In the genomic region with DNA sequence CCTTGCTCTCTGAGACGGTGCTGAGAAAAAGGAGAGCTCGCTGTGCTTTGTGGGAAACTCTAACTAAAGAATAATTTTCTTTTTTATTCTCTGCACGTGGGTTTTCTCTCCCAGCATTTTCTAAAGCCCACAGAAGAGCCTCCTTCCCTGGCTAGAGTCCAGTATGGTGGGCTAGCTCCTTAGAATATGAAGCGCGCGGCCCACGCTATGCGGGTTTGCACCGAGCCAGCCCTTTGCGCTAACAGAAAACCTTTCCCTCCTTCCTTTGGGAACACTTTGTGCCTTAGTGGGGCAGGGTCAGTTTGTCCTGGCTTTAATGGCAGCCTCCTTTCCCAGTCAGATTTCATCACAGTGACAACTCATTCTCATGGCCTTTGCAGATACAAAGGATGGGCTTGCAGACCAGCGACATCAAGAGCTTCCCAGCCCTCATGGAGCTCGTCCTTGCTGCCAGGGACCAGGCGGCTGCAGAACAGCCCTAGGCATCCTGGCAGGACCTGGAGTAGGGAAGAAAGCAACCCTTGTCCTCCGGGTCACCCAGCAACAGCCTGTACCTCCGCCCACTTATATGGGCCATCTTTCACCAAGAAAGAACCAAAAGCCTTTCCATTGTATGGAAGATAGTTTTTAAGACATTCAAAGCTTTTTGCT, we compare ENCODE assay signal across 30 mouse cellular contexts. TPM values are rescaled to one million over a fixed set of nuclear protein-coding genes. Genes with fewer than 3 reads are reported as not detected.
A peak's percentile ranks its signal among the peaks of the same experiment; 100 is the strongest.
DNase-seq lines count a peak whose midpoint lies in the region; ATAC-seq and TF ChIP-seq lines count a peak whose summit lies in the region.
"Had no signal": no experiment of that assay in that cellular context is flagged by ENCODE, and none has a peak within 500 bp of the region (broad histone marks: within the 10 kb centered on the region; RNA-seq: fewer than 3 reads in every experiment).

No protein-coding gene starts in this region.

- H3K9ac ChIP-seq in hindbrain, embryonic 16.5 days (ENCODE audit: low read depth, low read length): no peak overlapping the region
- no peak overlapping the region for H3K9ac ChIP-seq in hindbrain, embryonic 12.5 days
- H3K9ac ChIP-seq: forebrain, embryonic 12.5 days; limb, embryonic 15.5 days; liver, embryonic 13.5 days; midbrain, embryonic 13.5 days; stomach, embryonic 15.5 days had no signal

- no peaks in the 10 kb centered on the region for H3K27me3 ChIP-seq in hindbrain, embryonic 16.5 days (replicated peaks; ENCODE audit: control insufficient read depth, insufficient read depth, low read length)
- no peaks in the 10 kb centered on the region for H3K27me3 ChIP-seq in hindbrain, embryonic 12.5 days
- H3K27me3 ChIP-seq: forebrain, embryonic 12.5 days; limb, embryonic 15.5 days; liver, embryonic 13.5 days; megakaryocyte, embryonic 14.5 days; midbrain, embryonic 13.5 days; stomach, embryonic 15.5 days had no signal

- peak; percentile 79 for ATAC-seq in hindbrain, embryonic 16.5 days
- no peak for ATAC-seq in hindbrain, embryonic 12.5 days (ENCODE audit: low FRiP score)
- ATAC-seq: lung, postnatal 0 days; midbrain, embryonic 13.5 days had no signal

- 93% methylated on average over 15 of the region's 15 CpGs for WGBS in hindbrain, embryonic 16.5 days
- 94% methylated on average over 15 of the region's 15 CpGs for WGBS in hindbrain, embryonic 12.5 days

- DNase-seq in left cerebral cortex, adult 2 months (ENCODE audit: extremely low spot score in 1 of 2, low spot score in 2 of 2): no peak
- no peak for DNase-seq in left cerebral cortex, postnatal 4 days
- peak; percentile 51 to 54 for DNase-seq in right cerebral cortex, postnatal 36 days (ENCODE audit: low spot score in 2 of 2)
- no peak for DNase-seq in right cerebral cortex, postnatal 4 days
- DNase-seq: adrenal gland, postnatal 25 days; B cell, adult 2 months; cerebellum, adult 9-10 months; gastrocnemius, postnatal 10 days; heart, postnatal 14 days; kidney, adult 11 months; kidney, postnatal 14 days; layer of hippocampus, postnatal 36 days; liver, embryonic 13.5 days; lung, adult 18-20 months; lung, postnatal 4 days; retina, postnatal 1 day had no signal

- H3K4me1 ChIP-seq in hindbrain, embryonic 16.5 days (ENCODE audit: control insufficient read depth, insufficient read depth, low read depth, low read length): no peaks in the 10 kb centered on the region
- peaks cover 5% of the 10 kb centered on the region for H3K4me1 ChIP-seq in hindbrain, embryonic 12.5 days
- H3K4me1 ChIP-seq: forebrain, embryonic 12.5 days; limb, embryonic 10.5 days; limb, embryonic 15.5 days; liver, embryonic 13.5 days; midbrain, embryonic 13.5 days; stomach, embryonic 15.5 days had no signal

- H3K4me3 ChIP-seq in hindbrain, embryonic 16.5 days (ENCODE audit: low read length): no peak overlapping the region
- H3K4me3 ChIP-seq in hindbrain, embryonic 12.5 days: no peak overlapping the region
- H3K4me3 ChIP-seq in left cerebral cortex, adult 2 months: no peak overlapping the region
- H3K4me3 ChIP-seq: erythroblast, embryonic 14.5 days; forebrain, embryonic 12.5 days; hindbrain, embryonic 10.5 days; limb, embryonic 10.5 days; limb, embryonic 15.5 days; liver, embryonic 13.5 days; megakaryocyte, embryonic 14.5 days; midbrain, embryonic 13.5 days; stomach, embryonic 15.5 days had no signal

- H3K36me3 ChIP-seq in hindbrain, embryonic 16.5 days (ENCODE audit: control insufficient read depth, insufficient read depth, low read length): peaks cover 37% of the 10 kb centered on the region
- H3K36me3 ChIP-seq in hindbrain, embryonic 12.5 days: peaks cover 65% of the 10 kb centered on the region

- intact Hi-C loops in left cerebral cortex, adult 2 months (cut with DNase I): no loop called here
- intact Hi-C loops in left cerebral cortex, postnatal 4 days (cut with DNase I): no loop called here

- H3K4me2 ChIP-seq in hindbrain, embryonic 16.5 days (ENCODE audit: low read length): no peak overlapping the region
- no peak overlapping the region for H3K4me2 ChIP-seq in hindbrain, embryonic 12.5 days (replicated peaks)
- H3K4me2 ChIP-seq: forebrain, embryonic 12.5 days; limb, embryonic 15.5 days; liver, embryonic 13.5 days; midbrain, embryonic 13.5 days; stomach, embryonic 15.5 days had no signal

- TF ChIP-seq CTCF in left cerebral cortex, adult 2 months (IDR thresholded peaks at IDR 0.05): no peak

- no peaks in the 10 kb centered on the region for H3K9me3 ChIP-seq in hindbrain, embryonic 16.5 days (ENCODE audit: control insufficient read depth, low read length)
- H3K9me3 ChIP-seq in hindbrain, embryonic 12.5 days (replicated peaks): no peaks in the 10 kb centered on the region
- H3K9me3 ChIP-seq: forebrain, embryonic 12.5 days; hindbrain, embryonic 10.5 days; limb, embryonic 10.5 days; limb, embryonic 15.5 days; liver, embryonic 13.5 days; megakaryocyte, embryonic 14.5 days; midbrain, embryonic 13.5 days; stomach, embryonic 15.5 days had no signal

- H3K27ac ChIP-seq in hindbrain, embryonic 16.5 days (ENCODE audit: low read depth, low read length): no peak overlapping the region
- no peak overlapping the region for H3K27ac ChIP-seq in hindbrain, embryonic 12.5 days
- H3K27ac ChIP-seq in left cerebral cortex, adult 2 months: peak overlapping the region; percentile 13
- H3K27ac ChIP-seq: forebrain, embryonic 12.5 days; hindbrain, embryonic 10.5 days; limb, embryonic 10.5 days; limb, embryonic 15.5 days; liver, embryonic 13.5 days; midbrain, embryonic 13.5 days; stomach, embryonic 15.5 days had no signal

RNA-seq across cellular contexts. Expression of a gene that starts 18.4 kb away (rescaled TPM):
- 2.7 and 10.9 TPM in 2 replicates for polyA plus RNA-seq in hindbrain, embryonic 16.5 days (2015; fragmentation: Nextera tagmentation; extraction: Ambion mirVana)
- polyA plus RNA-seq in hindbrain, embryonic 12.5 days (2016; fragmentation: Nextera tagmentation; extraction: Ambion mirVana): 0.35 and 0.44 TPM in 2 replicates
- 10 to 100 TPM; 13.3 to 17.8 TPM for total RNA-seq in left cerebral cortex, adult 2 months (2021)
- 1 to 10 TPM; 3.0 to 9.0 TPM for total RNA-seq in left cerebral cortex, postnatal 4 days (2021)
- total RNA-seq: monocyte, adult 5-6 weeks had no signal
- polyA plus RNA-seq: forebrain, embryonic 12.5 days; hindbrain, embryonic 10.5 days; limb, embryonic 10.5 days; midbrain, embryonic 13.5 days had no signal

RNA-seq across cellular contexts. Expression of a gene that starts 24.8 kb away (rescaled TPM):
- 0.15 and 0.34 TPM in 2 replicates for polyA plus RNA-seq in hindbrain, embryonic 16.5 days (2015; fragmentation: Nextera tagmentation; extraction: Ambion mirVana)
- not detected in 2 replicates for polyA plus RNA-seq in hindbrain, embryonic 12.5 days (2016; fragmentation: Nextera tagmentation; extraction: Ambion mirVana)
- not detected for total RNA-seq in left cerebral cortex, adult 2 months (2021)
- under 1 TPM in 1 of 2 experiments, not detected in 1; 0.32 TPM for total RNA-seq in left cerebral cortex, postnatal 4 days (2021)
- total RNA-seq: common myeloid progenitor, adult 5-6 weeks; gastrocnemius, postnatal 10 days; heart, adult 8-10 months; monocyte, adult 5-6 weeks had no signal
- polyA plus RNA-seq: erythroblast, embryonic 14.5 days; hindbrain, embryonic 10.5 days; limb, embryonic 10.5 days had no signal

RNA-seq across cellular contexts. Expression of a gene that starts 30.6 kb away (rescaled TPM):
- 30.3 and 34.5 TPM in 2 replicates for polyA plus RNA-seq in hindbrain, embryonic 16.5 days (2015; fragmentation: Nextera tagmentation; extraction: Ambion mirVana)
- polyA plus RNA-seq in hindbrain, embryonic 12.5 days (2016; fragmentation: Nextera tagmentation; extraction: Ambion mirVana): 44.2 and 44.6 TPM in 2 replicates
- total RNA-seq in left cerebral cortex, adult 2 months (2021): 10 to 100 TPM; 35.1 to 46.5 TPM
- total RNA-seq in left cerebral cortex, postnatal 4 days (2021): 10 to 100 TPM; 37.2 to 38.6 TPM

Comparison
In these comparisons a context has a peak if more than half of its experiments do, and no peak if none do; other contexts are left out.
1. DNase-seq: peak in right cerebral cortex, postnatal 36 days (2 of 2); none in left cerebral cortex, adult 2 months (0 of 2), left cerebral cortex, postnatal 4 days (single experiment) and right cerebral cortex, postnatal 4 days (single experiment).